Mouse (Mus musculus) adrenal gland, postnatal 10 days (tissue): ENCODE data around the gene Gm7102. TPM values are rescaled to one million over a fixed set of nuclear protein-coding genes. Genes with fewer than 3 reads are reported as not detected.
"Not testable (repeated sequence)": the region's sequence is repeated elsewhere in the genome, so short reads cannot be mapped to it uniquely, and the experiment has no call there.

ENCODE experiments used
- DNase-seq: peaks from one replicate; pipeline ENCODE4 v3.0.0; 2021; ENCODE audit warnings: mixed read lengths
- long read RNA-seq, 2 experiments: library from polyadenylated mRNA; stranded (forward); transcript quantifications; one replicate each; pipeline ENCODE4 v2.0.0; 2021
- total RNA-seq, 2 experiments: library from RNA; stranded (reverse); gene quantifications; 2 replicates each; pipeline ENCODE4 v1.2.3; 2021

Gene Gm7102
- under 1 TPM in 1 of 2 experiments, not detected in 1; 0.27 TPM for total RNA-seq
- long read RNA-seq, experiment 1: 0 reads
- long read RNA-seq, experiment 2: 0 reads

- DNase-seq: no peak
Measured at GRCm38 (mm10) chr19:61175756-61176324, at the start of gene Gm7102. Gm7102 (minus strand) TSS chr19:61176309.

GRCm38 (mm10) chr19:61224678-61225525, 48.8 kb upstream of the Gm7102 start:
- peak; percentile 10 for DNase-seq

GRCm38 (mm10) chr19:61223706-61224328, 47.7 kb upstream of the Gm7102 start:
- no peak for DNase-seq

- DNase-seq: not testable (repeated sequence)
Measured at GRCm38 (mm10) chr19:61207506-61207905, 31.4 kb upstream of the Gm7102 start.

GRCm38 (mm10) chr19:61199836-61200235, 23.7 kb upstream of the Gm7102 start:
- peak; percentile 37 for DNase-seq

- DNase-seq: peak; percentile 93
Measured at GRCm38 (mm10) chr19:61199316-61199715, 23.2 kb upstream of the Gm7102 start.

GRCm38 (mm10) chr19:61183590-61183989, 7.5 kb upstream of the Gm7102 start, which contains the start of gene Gm6020:
Gm6020 (plus strand) TSS chr19:61183890.
- not testable (repeated sequence) for DNase-seq

GRCm38 (mm10) chr19:61151701-61152420, 24.2 kb downstream of the Gm7102 start:
- DNase-seq: peak; percentile 42

- DNase-seq: peak; percentile 19
Measured at GRCm38 (mm10) chr19:61151372-61151700, 24.8 kb downstream of the Gm7102 start.

- no peak for DNase-seq
Measured at GRCm38 (mm10) chr19:61141299-61141698, 34.8 kb downstream of the Gm7102 start.

- DNase-seq: peak; percentile 88
Measured at GRCm38 (mm10) chr19:61140342-61141206, 35.5 kb downstream of the Gm7102 start, which contains the start of gene Zfp950. Zfp950 (minus strand) TSS chr19:61140840.

- DNase-seq: no peak
Measured at GRCm38 (mm10) chr19:61138655-61139054, 37.5 kb downstream of the Gm7102 start.

- DNase-seq: no peak
Measured at GRCm38 (mm10) chr19:61131096-61131495, 45.0 kb downstream of the Gm7102 start.

Other genes starting within 250 kb of the Gm7102 start
- gene Zfp950, start 35.5 kb downstream of the Gm7102 start, total RNA-seq: 10 to 100 TPM; 17.1 to 34.4 TPM
- gene Gm6020, start 7.6 kb upstream of the Gm7102 start, total RNA-seq: not detected
- gene Csf2ra, start 52.1 kb upstream of the Gm7102 start, total RNA-seq: 10 to 100 TPM; 14.8 to 24.7 TPM
- gene Gm21060, start 120.8 kb upstream of the Gm7102 start, total RNA-seq: not detected